Comparison of ENCODE assay signal across 8 mouse cellular contexts in genomic region chr16:85900702-85901580, GRCm38 (mm10). TPM values are rescaled to one million over a fixed set of nuclear protein-coding genes. Genes with fewer than 3 reads are reported as not detected.
DNase-seq lines count a peak whose midpoint lies in the region; ATAC-seq and TF ChIP-seq lines count a peak whose summit lies in the region.

No protein-coding gene starts in this region.

- H3K4me1 ChIP-seq in embryonic facial prominence, embryonic 15.5 days: peaks cover 18% of the 10 kb centered on the region
- peaks cover 17% of the 10 kb centered on the region for H3K4me1 ChIP-seq in heart, embryonic 12.5 days (replicated peaks)
- peaks cover 17% of the 10 kb centered on the region for H3K4me1 ChIP-seq in kidney, embryonic 16.5 days (ENCODE audit: insufficient read depth, low read length)
- H3K4me1 ChIP-seq in olfactory bulb, adult 2 months (ENCODE audit: control insufficient read depth, insufficient read depth, low read length): peaks cover 11% of the 10 kb centered on the region; the same call in 1 of the 2 replicates
- no peaks in the 10 kb centered on the region for H3K4me1 ChIP-seq in thymus, adult 2 months (replicated peaks; ENCODE audit: control insufficient read depth, insufficient read depth, low read length)

- H3K9ac ChIP-seq in embryonic facial prominence, embryonic 15.5 days: peak overlapping the region; percentile 40
- peak overlapping the region; percentile 74 for H3K9ac ChIP-seq in heart, embryonic 12.5 days
- H3K9ac ChIP-seq in kidney, embryonic 16.5 days (replicated peaks; ENCODE audit: low read length): peak overlapping the region; percentile 71

- peak; percentile 63 for ATAC-seq in embryonic facial prominence, embryonic 15.5 days (ENCODE audit: insufficient number of reproducible peaks, low FRiP score, low TSS enrichment, low read depth)
- peak; percentile 58; the same call in 1 of the 2 replicates for ATAC-seq in heart, embryonic 12.5 days (ENCODE audit: insufficient number of reproducible peaks, low FRiP score)
- ATAC-seq in kidney, embryonic 16.5 days (ENCODE audit: low FRiP score, low TSS enrichment): peak; percentile 71

- no peaks in the 10 kb centered on the region for H3K9me3 ChIP-seq in embryonic facial prominence, embryonic 15.5 days (replicated peaks)
- no peaks in the 10 kb centered on the region for H3K9me3 ChIP-seq in heart, embryonic 12.5 days (replicated peaks)
- H3K9me3 ChIP-seq in kidney, embryonic 16.5 days (ENCODE audit: low read length): no peaks in the 10 kb centered on the region

- peak overlapping the region; percentile 62 for H3K4me3 ChIP-seq in embryonic facial prominence, embryonic 15.5 days (replicated peaks)
- peak overlapping the region; percentile 65 for H3K4me3 ChIP-seq in heart, embryonic 12.5 days
- peak overlapping the region; percentile 66 for H3K4me3 ChIP-seq in kidney, embryonic 16.5 days (ENCODE audit: low read length)
- H3K4me3 ChIP-seq in olfactory bulb, adult 2 months (ENCODE audit: insufficient read depth, low read depth, low read length): peak overlapping the region; percentile 71
- no peak overlapping the region for H3K4me3 ChIP-seq in thymus, adult 2 months (ENCODE audit: control insufficient read depth, insufficient read depth, low read length)

- peaks cover 9% of the 10 kb centered on the region for H3K27me3 ChIP-seq in embryonic facial prominence, embryonic 15.5 days
- H3K27me3 ChIP-seq in heart, embryonic 12.5 days (replicated peaks): 0 out of 2 replicates have a peak, but pooled peaks cover 4% of the 10 kb centered on the region
- H3K27me3 ChIP-seq in kidney, embryonic 16.5 days (ENCODE audit: insufficient read depth, low read length): no peaks in the 10 kb centered on the region
- no peaks in the 10 kb centered on the region; the same call in 1 of the 2 replicates for H3K27me3 ChIP-seq in thymus, adult 2 months (ENCODE audit: control insufficient read depth, insufficient read depth, low read length)

- DNase-seq in left cerebral cortex, adult 18-20 months (ENCODE audit: low spot score in 2 of 2): peak; percentile 38 to 46
- DNase-seq in left cerebral cortex, adult 11 months (ENCODE audit: low spot score): no peak
- DNase-seq in lung, adult 18-20 months: peak; percentile 41 to 52
- DNase-seq in thymus, adult 2 months: no peak

- H3K36me3 ChIP-seq in embryonic facial prominence, embryonic 15.5 days: no peaks in the 10 kb centered on the region
- H3K36me3 ChIP-seq in heart, embryonic 12.5 days: no peaks in the 10 kb centered on the region
- H3K36me3 ChIP-seq in kidney, embryonic 16.5 days (ENCODE audit: insufficient read depth, low read length): no peaks in the 10 kb centered on the region
- H3K36me3 ChIP-seq in thymus, adult 2 months (ENCODE audit: control insufficient read depth, insufficient read depth, low read length): no peaks in the 10 kb centered on the region

- 1% methylated on average over 51 of the region's 51 CpGs for WGBS in embryonic facial prominence, embryonic 15.5 days
- under 1% methylated on average over 51 of the region's 51 CpGs for WGBS in heart, embryonic 12.5 days
- under 1% methylated on average over 51 of the region's 51 CpGs for WGBS in kidney, embryonic 16.5 days
- 1% methylated on average over 51 of the region's 51 CpGs for WGBS in olfactory bulb, adult 2 months
- WGBS in thymus, adult 2 months: 5% methylated on average over 51 of the region's 51 CpGs

- no peak for TF ChIP-seq CTCF in olfactory bulb, adult 2 months (IDR thresholded peaks at IDR 0.05; ENCODE audit: insufficient read depth, low read depth, low read length)
- no peak for TF ChIP-seq CTCF in thymus, adult 2 months (IDR thresholded peaks at IDR 0.05; ENCODE audit: borderline replicate concordance, control insufficient read depth, extremely low read depth, insufficient read depth, low read length, poor library complexity)

- H3K4me2 ChIP-seq in embryonic facial prominence, embryonic 15.5 days (replicated peaks): peak overlapping the region; percentile 93
- peak overlapping the region; percentile 99 for H3K4me2 ChIP-seq in heart, embryonic 12.5 days
- H3K4me2 ChIP-seq in kidney, embryonic 16.5 days (replicated peaks; ENCODE audit: low read depth, low read length): peak overlapping the region; percentile 90

- peak; percentile 61 for TF ChIP-seq POLR2A in olfactory bulb, adult 2 months (IDR thresholded peaks at IDR 0.05; ENCODE audit: insufficient read depth, low read depth, low read length)
- no peak for TF ChIP-seq POLR2A in thymus, adult 2 months (IDR thresholded peaks at IDR 0.05; ENCODE audit: control insufficient read depth, extremely low read depth, insufficient read depth, low read length, poor library complexity)

- peak overlapping the region; percentile 84 for H3K27ac ChIP-seq in embryonic facial prominence, embryonic 15.5 days (replicated peaks)
- H3K27ac ChIP-seq in heart, embryonic 12.5 days (ENCODE audit: poor library complexity, severe bottlenecking): peak overlapping the region; percentile 68
- peak overlapping the region; percentile 53 for H3K27ac ChIP-seq in kidney, embryonic 16.5 days (ENCODE audit: low read length)
- peak overlapping the region; percentile 19 for H3K27ac ChIP-seq in olfactory bulb, adult 2 months (ENCODE audit: insufficient read depth, low read depth, low read length)
- no peak overlapping the region for H3K27ac ChIP-seq in thymus, adult 2 months (ENCODE audit: control insufficient read depth, insufficient read depth, low read length)

RNA-seq across cellular contexts. Expression of gene Adamts5, which starts 0.7 kb away (rescaled TPM):
- under 1 TPM; 0.75 to 0.79 TPM for total RNA-seq in left cerebral cortex, adult 18-20 months (2021)
- 6.0 and 7.0 TPM in 2 replicates for polyA plus RNA-seq in embryonic facial prominence, embryonic 15.5 days (2015; fragmentation: Nextera tagmentation; extraction: Ambion mirVana)
- polyA plus RNA-seq in heart, embryonic 12.5 days (2016; fragmentation: Nextera tagmentation; extraction: Ambion mirVana): 4.6 TPM in 2 replicates
- polyA plus RNA-seq in kidney, embryonic 16.5 days (2015; fragmentation: Nextera tagmentation; extraction: Ambion mirVana): 5.9 TPM in 2 replicates
- polyA plus RNA-seq in olfactory bulb, adult 2 months (2012; ENCODE audit: insufficient read depth, insufficient read length, low replicate concordance, missing spikeins): not detected in 2 replicates
- polyA plus RNA-seq in thymus, adult 2 months (2012; rRNA removed): 0.54 and 0.55 TPM in 2 replicates

Comparison
In these comparisons a context has a peak if more than half of its experiments do, and no peak if none do; other contexts are left out.
1. DNase-seq: peak in left cerebral cortex, adult 18-20 months (2 of 2) and lung, adult 18-20 months (2 of 2); none in left cerebral cortex, adult 11 months (single experiment) and thymus, adult 2 months (single experiment).
2. Peak in every context shown above with its lines, with median percentiles within 50 percentile points of each other: ATAC-seq, H3K4me2 ChIP-seq and H3K9ac ChIP-seq.